Comparison of ENCODE assay signal across 9 mouse cellular contexts in the genomic region with DNA sequence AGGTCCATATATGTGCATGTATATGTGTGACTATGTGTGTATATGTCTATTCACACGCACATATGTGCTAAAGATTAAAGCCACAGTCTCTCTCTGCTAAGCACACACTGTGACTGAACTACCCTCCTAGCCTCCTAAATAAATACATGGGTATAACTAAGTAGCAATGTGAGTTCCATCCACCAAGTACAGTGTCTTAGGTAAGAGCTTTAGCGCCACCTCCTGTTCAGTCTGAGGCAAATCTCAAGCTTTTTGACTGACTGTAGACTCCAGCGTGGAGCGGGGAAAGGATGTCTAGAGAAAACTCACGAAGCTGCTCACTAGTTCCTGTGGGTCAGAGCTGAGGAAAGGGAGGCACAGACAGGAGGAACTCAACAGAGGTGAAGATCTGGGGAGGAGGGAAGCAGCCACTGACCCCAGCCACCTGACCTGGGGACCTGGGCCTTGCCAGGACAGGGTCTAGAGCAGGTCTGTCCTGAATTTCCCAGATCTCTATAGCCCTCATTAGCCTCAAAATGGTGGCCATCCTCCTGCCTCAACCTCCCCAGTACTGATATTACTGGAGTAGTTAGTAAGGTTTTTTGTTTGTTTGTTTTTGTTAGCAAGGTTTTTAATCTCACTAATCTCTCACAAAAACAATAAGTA. TPM values are rescaled to one million over a fixed set of nuclear protein-coding genes. Genes with fewer than 3 reads are reported as not detected.
A peak's percentile ranks its signal among the peaks of the same experiment; 100 is the strongest.
DNase-seq lines count a peak whose midpoint lies in the region; ATAC-seq and TF ChIP-seq lines count a peak whose summit lies in the region.
"Had no signal": no experiment of that assay in that cellular context is flagged by ENCODE, and none has a peak within 500 bp of the region (broad histone marks: within the 10 kb centered on the region; RNA-seq: fewer than 3 reads in every experiment).

No protein-coding gene starts in this region.

- TF ChIP-seq CTCF in lung, adult 2 months (IDR thresholded peaks at IDR 0.05; ENCODE audit: insufficient read depth, low read length) = peak; percentile 24

- H3K4me3 ChIP-seq in ES-E14 (ENCODE audit: insufficient read depth in 1 of 2, low read depth in 1 of 2, low read length in 2 of 2, poor library complexity in 1 of 2, severe bottlenecking in 1 of 2) = no peak overlapping the region
- H3K4me3 ChIP-seq in heart, embryonic 10.5 days = no peak overlapping the region
- no peak overlapping the region for H3K4me3 ChIP-seq in lung, adult 2 months (replicated peaks; ENCODE audit: extremely low read depth, low read depth, low read length)
- H3K4me3 ChIP-seq: heart, embryonic 13.5 days had no signal

- ATAC-seq in neutrophil, adult 5-6 weeks (ENCODE audit: extremely low read depth, insufficient number of reproducible peaks, low FRiP score, poor library complexity, severe bottlenecking) = peak; percentile 60
- no peak for ATAC-seq in erythroid progenitor cell, adult 5-6 weeks (replicated peaks; ENCODE audit: low FRiP score, poor library complexity, severe bottlenecking)

- no peaks in the 10 kb centered on the region for H3K9me3 ChIP-seq in ES-E14 (ENCODE audit: control insufficient read depth, insufficient read depth, low read depth, low read length)
- H3K9me3 ChIP-seq in heart, embryonic 10.5 days = no peaks in the 10 kb centered on the region
- H3K9me3 ChIP-seq: heart, embryonic 13.5 days had no signal

- no peaks in the 10 kb centered on the region for H3K4me1 ChIP-seq in ES-E14 (ENCODE audit: control insufficient read depth in 2 of 2, insufficient read depth in 2 of 2, low read length in 2 of 2, poor library complexity in 1 of 2)
- H3K4me1 ChIP-seq in heart, embryonic 10.5 days = 0 out of 2 replicates have a peak, but pooled peaks cover 7% of the 10 kb centered on the region
- no peaks in the 10 kb centered on the region for H3K4me1 ChIP-seq in lung, adult 2 months (ENCODE audit: control insufficient read depth, insufficient read depth, low read length)

- H3K27ac ChIP-seq in ES-E14 (ENCODE audit: insufficient read depth, low read depth, low read length, poor library complexity, severe bottlenecking) = no peak overlapping the region
- H3K27ac ChIP-seq in heart, embryonic 10.5 days = no peak overlapping the region
- H3K27ac ChIP-seq: heart, embryonic 13.5 days had no signal

- DNase-seq in CD4-positive helper T cell, adult 2 months (ENCODE audit: low read depth, low spot score) = peak; percentile 76
- DNase-seq in ES-E14 (ENCODE audit: low read depth, low spot score) = peak; percentile 62
- peak; percentile 75 to 81 for DNase-seq in cerebellum, postnatal 10 days
- peak; percentile 80 for DNase-seq in heart, embryonic 10.5 days (ENCODE audit: low spot score)
- peak; percentile 65 for DNase-seq in kidney, adult 9 months
- peak; percentile 46 for DNase-seq in lung, adult 2 months

- in situ Hi-C loops in ES-E14 (cut with MboI; ENCODE audit: low sequenced_read_pairs in 2 of 2, unreplicated experiment in 2 of 2) = no loop called here

- H3K9ac ChIP-seq in ES-E14 (ENCODE audit: insufficient read depth, low read depth, low read length, poor library complexity, severe bottlenecking) = no peak overlapping the region
- H3K9ac ChIP-seq: heart, embryonic 13.5 days had no signal

- WGBS in heart, embryonic 10.5 days = 20% methylated on average over 5 of the region's 5 CpGs
- WGBS in lung, adult 2 months = 16% methylated on average over 5 of the region's 5 CpGs

- no peak for TF ChIP-seq POLR2A in lung, adult 2 months (IDR thresholded peaks at IDR 0.05; ENCODE audit: borderline replicate concordance, extremely low read depth, low read depth, low read length)

- no peaks in the 10 kb centered on the region for H3K36me3 ChIP-seq in ES-E14 (ENCODE audit: control insufficient read depth, insufficient read depth, low read length, poor library complexity, severe bottlenecking)
- H3K36me3 ChIP-seq in heart, embryonic 10.5 days = peaks cover 29% of the 10 kb centered on the region; the same call in 1 of the 2 replicates

- H3K27me3 ChIP-seq in heart, embryonic 10.5 days (ENCODE audit: insufficient read depth, poor library complexity, severe bottlenecking) = no peaks in the 10 kb centered on the region
- H3K27me3 ChIP-seq: heart, embryonic 13.5 days had no signal

TF ChIP-seq in ES-E14, 5 proteins besides CTCF, POLR2A, EP300 and RAD21:
- TF ChIP-seq ZC3H11A (IDR thresholded peaks at IDR 0.05; ENCODE audit: borderline replicate concordance, low read depth, low read length) (peak; percentile 68; the same call in 1 of the 2 replicates), ZNF384 (IDR thresholded peaks at IDR 0.05; ENCODE audit: low read depth, low read length) (no peak), HCFC1 (IDR thresholded peaks at IDR 0.05; ENCODE audit: borderline replicate concordance, insufficient read depth, low read length) (no peak)

RNA-seq across cellular contexts. Expression of a gene that starts 17.0 kb away (rescaled TPM):
- total RNA-seq in ES-E14 (2012; rRNA removed) = 2.3 and 3.0 TPM in 2 replicates
- polyA plus RNA-seq in heart, embryonic 10.5 days (2016; fragmentation: Nextera tagmentation; extraction: Ambion mirVana) = 4.5 and 7.1 TPM in 2 replicates
- polyA plus RNA-seq in lung, adult 2 months (2012; rRNA removed) = 3.8 TPM in 2 replicates
- total RNA-seq in neutrophil, adult 5-6 weeks (2017) = 0.12 TPM in 1 of 2 replicates, not detected in the other
- total RNA-seq in erythroid progenitor cell, adult 5-6 weeks (2015; ENCODE audit: low replicate concordance) = not detected in 2 replicates
- 0.13 TPM in 1 of 2 replicates, not detected in the other for total RNA-seq in erythroid progenitor cell, adult 5-6 weeks (2017; ENCODE audit: low replicate concordance)

RNA-seq across cellular contexts. Expression of a gene that starts 22.5 kb away (rescaled TPM):
- 0.67 and 0.69 TPM in 2 replicates for total RNA-seq in ES-E14 (2012; rRNA removed)
- polyA plus RNA-seq in heart, embryonic 10.5 days (2016; fragmentation: Nextera tagmentation; extraction: Ambion mirVana) = 0.11 and 0.33 TPM in 2 replicates
- polyA plus RNA-seq in lung, adult 2 months (2012; rRNA removed) = 1.8 and 9.0 TPM in 2 replicates
- 0.70 and 0.98 TPM in 2 replicates for total RNA-seq in neutrophil, adult 5-6 weeks (2017)
- total RNA-seq in erythroid progenitor cell, adult 5-6 weeks (2015; ENCODE audit: low replicate concordance) = not detected in 2 replicates
- total RNA-seq in erythroid progenitor cell, adult 5-6 weeks (2017; ENCODE audit: low replicate concordance) = 0.77 TPM in 1 of 2 replicates, not detected in the other
